Mouse (Mus musculus): ENCODE measurements around the gene Phka2.

Phka2 gene

DNA sequence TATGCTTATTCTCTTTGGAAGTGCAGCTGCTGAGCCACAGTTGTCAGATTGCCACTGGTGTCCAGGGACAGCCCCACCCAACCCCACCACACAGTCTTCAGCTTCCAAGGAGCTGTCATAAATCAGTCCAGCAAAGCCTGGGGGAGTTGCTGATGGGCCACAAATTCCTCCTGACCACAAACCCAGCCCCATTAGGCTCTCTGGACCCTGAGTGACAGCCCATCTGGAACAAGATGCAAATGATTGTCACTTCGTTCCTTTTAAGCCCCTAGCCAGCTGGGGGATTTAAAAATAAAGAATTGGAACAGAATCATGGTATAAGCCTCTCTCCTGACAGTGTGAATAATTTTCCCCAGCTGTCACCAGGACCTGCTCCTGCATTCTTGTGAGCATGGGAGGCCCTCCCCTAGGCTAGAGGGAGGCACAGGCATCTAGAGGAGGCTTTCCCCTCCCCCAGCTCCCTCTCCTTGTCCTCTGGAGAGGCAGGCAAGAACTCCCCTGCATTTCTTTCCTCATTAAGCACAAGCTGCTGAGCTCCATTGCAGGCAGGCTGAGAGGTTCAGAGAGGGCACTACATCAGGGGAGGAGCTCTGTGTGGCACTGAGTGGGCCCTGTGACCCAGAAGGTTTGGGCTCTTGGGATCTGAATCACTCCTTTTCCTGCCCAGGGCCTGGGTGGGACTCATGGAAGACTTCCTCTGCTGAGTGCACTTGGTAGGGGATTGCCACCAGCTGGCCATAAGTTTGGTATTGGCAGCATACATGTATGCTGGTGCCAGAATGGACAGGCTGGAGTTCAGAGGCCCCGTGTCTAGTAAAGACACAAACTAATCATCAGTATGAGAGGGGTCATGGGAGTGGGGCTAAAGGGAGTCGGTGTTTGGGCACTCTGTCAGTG is 96.8 kb downstream of the Phka2 start:
- DNase-seq (ENCODE audit: low spot score in 2 of 2) = peak; percentile 63 to 75

DNA sequence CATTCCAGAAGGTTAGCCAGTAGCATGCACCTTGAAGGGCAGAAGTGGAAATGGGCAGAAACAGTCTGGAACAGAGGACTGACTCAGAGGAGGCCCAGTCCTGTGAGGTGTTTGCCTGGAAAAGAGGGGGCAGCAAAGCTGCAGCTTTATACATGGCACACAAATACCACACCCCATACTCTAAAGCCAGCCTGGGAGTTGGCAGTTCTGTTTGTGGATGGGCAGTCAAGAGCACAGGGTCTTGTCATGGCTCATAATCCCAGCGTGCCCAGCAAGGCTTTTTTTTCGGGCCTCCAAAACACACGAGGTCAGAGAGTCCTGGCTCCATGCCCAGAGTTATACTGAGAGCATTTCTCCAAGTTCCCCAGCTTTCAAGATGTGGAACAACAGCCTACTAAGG is 99.1 kb downstream of the Phka2 start:
- DNase-seq (ENCODE audit: low spot score in 2 of 2) = no peak

DNA sequence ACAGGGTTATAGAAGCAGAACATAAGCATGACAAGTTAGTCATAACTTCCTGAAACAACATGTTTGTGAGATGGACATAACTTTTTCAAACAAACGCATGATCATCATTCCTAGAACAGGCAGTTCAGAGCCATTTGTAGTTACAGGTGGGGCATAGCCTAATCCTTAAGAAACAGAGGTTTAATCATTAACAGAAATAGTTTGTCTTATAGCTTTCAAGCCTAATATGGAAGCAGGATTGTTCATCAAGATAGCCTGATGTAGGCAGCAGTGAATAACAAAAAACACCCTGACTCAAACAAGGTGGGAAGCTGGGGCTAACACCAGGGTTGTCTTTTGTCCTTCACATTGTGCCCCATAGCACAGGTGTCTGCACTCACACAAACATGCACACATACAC is 100.8 kb downstream of the Phka2 start:
- DNase-seq (ENCODE audit: low spot score in 2 of 2) = no peak

DNA sequence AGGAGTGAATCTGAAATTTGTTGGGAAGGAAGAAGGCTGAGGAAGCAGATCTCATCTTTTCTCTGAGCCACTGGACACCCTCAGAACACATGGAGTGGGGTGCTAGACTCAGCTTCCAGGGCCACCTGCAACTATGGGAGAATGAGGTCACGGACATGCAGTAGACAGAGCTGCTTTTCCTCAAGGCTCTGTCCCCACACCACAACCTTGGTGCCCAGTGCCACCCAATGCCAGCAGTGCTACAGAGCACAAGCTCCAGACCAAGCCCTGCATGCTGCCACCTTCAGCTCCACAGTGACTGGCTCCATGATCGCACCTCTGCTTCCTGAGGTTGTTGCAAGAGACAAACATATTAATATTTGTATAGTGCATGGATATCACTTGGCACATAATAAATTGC is 101.3 kb downstream of the Phka2 start:
- no peak for DNase-seq (ENCODE audit: low spot score in 2 of 2)

DNA sequence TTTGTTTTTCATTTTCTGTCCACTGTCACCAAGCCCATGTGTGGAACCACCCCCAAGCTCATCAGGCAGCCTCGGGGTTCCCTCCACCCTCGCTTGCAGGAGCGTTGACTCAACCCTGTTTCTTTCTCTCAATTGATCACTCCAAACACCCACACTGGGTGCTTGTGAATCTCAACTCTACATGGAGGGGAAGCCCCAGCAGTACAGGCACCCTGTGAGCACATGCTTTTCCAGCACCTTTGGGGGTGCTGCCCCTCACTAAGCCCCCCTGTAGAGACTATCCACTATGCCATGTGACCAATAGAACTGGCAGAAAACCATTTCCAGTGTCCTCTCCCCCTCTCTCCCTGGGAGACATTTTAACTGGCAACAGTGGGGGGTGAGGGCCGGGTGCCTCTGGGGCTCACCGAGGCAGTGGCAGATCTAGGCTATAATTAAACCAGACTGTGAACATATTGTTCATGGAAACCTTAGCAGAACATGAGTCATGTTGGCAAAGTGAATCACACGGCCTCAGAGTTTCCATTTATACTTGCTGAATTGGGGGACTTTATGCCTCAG is 102.1 kb downstream of the Phka2 start:
- DNase-seq (ENCODE audit: low spot score in 2 of 2) = no peak

DNA sequence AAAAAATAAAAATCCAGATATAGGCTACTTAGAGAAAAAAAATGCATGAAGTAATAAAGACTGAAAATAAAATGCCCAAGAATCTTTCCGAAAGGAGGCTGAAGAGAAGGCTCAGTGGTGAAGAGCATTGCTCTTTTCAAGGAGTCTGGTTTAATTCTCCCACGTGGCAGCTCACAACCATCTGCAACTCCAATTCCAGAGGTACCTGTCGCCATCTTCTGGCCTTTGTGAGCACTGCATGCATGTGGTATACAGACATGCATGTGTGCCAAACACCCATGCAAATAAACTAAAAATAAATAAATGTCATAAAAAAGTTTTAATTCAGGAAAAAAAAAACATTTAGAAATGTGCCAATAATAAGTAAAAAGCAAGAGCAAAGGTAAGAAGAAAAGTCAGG is 107.9 kb downstream of the Phka2 start:
- no peak for DNase-seq (ENCODE audit: low spot score in 2 of 2)

DNA sequence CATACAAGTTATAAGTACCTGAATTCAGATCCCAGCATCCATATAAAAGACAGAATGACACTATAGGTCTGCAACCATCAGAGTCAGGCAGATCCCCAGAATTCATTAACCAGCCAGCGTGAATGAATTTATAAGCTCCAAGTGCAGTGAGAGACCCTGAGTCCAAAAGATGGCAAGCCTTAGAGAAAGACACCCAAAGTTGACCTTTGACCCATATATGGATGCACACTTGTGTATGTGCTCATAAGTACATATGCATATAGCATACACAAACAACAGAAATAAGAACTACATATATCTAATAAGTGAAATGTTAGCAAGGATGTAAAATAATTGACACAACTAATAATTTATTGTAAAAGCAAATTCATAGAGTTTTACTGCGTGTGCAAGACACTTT is 108.5 kb downstream of the Phka2 start:
- DNase-seq (ENCODE audit: low spot score in 2 of 2) = no peak

DNA sequence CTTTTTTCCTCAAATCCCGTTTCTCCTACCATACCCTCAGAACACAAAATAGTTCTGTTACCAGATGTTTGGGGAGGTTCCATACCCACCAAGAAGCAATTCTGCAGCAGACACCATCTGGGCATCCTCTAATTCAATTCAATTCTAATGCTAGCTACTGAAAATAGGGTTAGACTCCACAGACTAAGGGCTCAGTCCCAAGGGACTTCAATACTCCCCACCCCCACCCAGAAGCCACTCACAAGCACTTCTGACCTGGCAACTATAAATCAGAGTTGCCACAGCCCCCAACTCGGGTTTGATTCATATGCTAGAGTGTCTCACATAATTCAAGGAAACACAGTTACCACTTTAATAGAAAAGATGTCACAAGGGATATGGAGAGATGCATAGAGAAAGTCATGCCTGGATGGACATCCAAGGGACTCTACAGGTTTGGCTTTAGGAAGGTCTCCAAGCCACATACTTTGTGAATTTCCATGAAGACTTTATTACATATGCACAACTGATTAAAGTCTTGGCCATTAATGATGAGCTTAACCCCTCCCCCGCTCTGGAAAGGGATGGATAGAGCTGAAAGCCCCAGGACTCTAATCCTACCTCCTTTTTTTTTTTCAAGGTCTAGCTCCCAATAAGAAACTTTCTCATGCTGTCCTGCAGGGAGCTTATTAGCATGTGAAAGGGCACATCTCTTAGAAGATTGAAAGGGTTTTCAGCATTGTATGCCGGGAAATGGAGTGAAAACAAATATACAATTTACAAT is 109.1 kb downstream of the Phka2 start:
- no peak for DNase-seq (ENCODE audit: low spot score in 2 of 2)

Measured in right cerebral cortex, postnatal 10 days (tissue).